ENCODE assay signal across 8 mouse cellular contexts in the genomic region with DNA sequence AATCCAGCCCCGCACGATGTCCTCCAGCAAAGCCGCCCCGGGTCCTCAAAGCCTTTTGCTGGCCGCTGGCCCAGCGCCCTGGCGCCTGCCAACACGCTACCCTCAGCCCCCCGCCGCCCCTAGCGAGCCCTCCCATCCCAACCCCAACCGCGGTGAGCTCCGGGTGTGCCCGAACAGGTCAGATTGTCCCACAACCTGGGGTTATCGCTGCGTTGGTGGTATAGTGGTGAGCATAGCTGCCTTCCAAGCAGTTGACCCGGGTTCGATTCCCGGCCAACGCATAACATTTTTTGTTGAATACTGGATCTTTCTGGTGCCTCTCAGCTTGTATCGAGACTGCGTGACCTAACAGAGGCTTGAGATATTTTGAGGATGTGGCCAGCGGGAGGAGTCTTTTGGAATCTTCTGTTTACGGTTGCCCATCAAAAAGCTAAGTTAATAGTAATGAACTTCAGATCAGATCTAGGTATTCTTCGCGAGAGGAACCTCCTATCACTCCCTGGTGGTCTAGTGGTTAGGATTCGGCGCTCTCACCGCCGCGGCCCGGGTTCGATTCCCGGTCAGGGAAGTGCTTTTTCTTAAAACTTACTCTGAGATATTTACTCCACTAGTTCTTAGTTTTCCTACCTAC. TPM values are rescaled to one million over a fixed set of nuclear protein-coding genes. Genes with fewer than 3 reads are reported as not detected.
DNase-seq lines count a peak whose midpoint lies in the region; ATAC-seq and TF ChIP-seq lines count a peak whose summit lies in the region.

No protein-coding gene starts in this region.

- no peak for DNase-seq in Patski (ENCODE audit: low read depth, low spot score)
- DNase-seq in cerebellum, postnatal 14 days = peak; percentile 92 to 94
- DNase-seq in frontal cortex, postnatal 14 days (ENCODE audit: low spot score in 2 of 2) = peak; percentile 82 to 89
- DNase-seq in layer of hippocampus, postnatal 14 days (ENCODE audit: low spot score in 2 of 2) = peak; percentile 90 to 92
- peak; percentile 87 for DNase-seq in lung, postnatal 14 days
- DNase-seq in ovary, postnatal 36 days (ENCODE audit: low spot score) = peak; percentile 79
- DNase-seq in thymus, postnatal 14 days = peak; percentile 88

- TF ChIP-seq CTCF in Patski (IDR thresholded peaks at IDR 0.05) = no peak

- H3K36me3 ChIP-seq in hindbrain, embryonic 13.5 days = no peaks in the 10 kb centered on the region

- CTCF ChIA-PET in Patski (lab: Charles Lee) = interaction anchor here (1.0 to 1.8 kb wide), 4 partner anchors 9 to 178 kb away, joined by 3 to 12 read pairs (median 4); a partner anchor contains a TSS

- H3K27me3 ChIP-seq in Patski = no peaks in the 10 kb centered on the region
- H3K27me3 ChIP-seq in hindbrain, embryonic 13.5 days = no peaks in the 10 kb centered on the region

- peak overlapping the region; percentile 73 for H3K9ac ChIP-seq in hindbrain, embryonic 13.5 days

- peaks cover 10% of the 10 kb centered on the region for H3K4me1 ChIP-seq in hindbrain, embryonic 13.5 days (replicated peaks)

- H3K4me2 ChIP-seq in hindbrain, embryonic 13.5 days = peak overlapping the region; percentile 54

- H3K27ac ChIP-seq in hindbrain, embryonic 13.5 days = peak overlapping the region; percentile 90

- peak overlapping the region; percentile 62 for H3K4me3 ChIP-seq in hindbrain, embryonic 13.5 days

- H3K9me3 ChIP-seq in hindbrain, embryonic 13.5 days = no peaks in the 10 kb centered on the region

- in situ Hi-C loops in Patski (cut with MboI; ENCODE audit: low pct_unique_long_range_greater_than_20kb) = loop anchor here (10.0 kb wide), 1 partner anchor 208 kb away; no protein-coding TSS in a partner anchor

- ATAC-seq in Patski = peak; percentile 74
- peak; percentile 94 for ATAC-seq in hindbrain, embryonic 13.5 days (ENCODE audit: low FRiP score)

- POLR2A ChIA-PET in Patski (lab: Charles Lee) = no interaction called here

- under 1% methylated on average over 35 of the region's 35 CpGs for WGBS in hindbrain, embryonic 13.5 days

RNA-seq across cellular contexts. Expression of a gene that starts 11.1 kb away (rescaled TPM):
- polyA plus RNA-seq in Patski (2021) = 1.6 TPM
- polyA plus RNA-seq in hindbrain, embryonic 13.5 days (2015; fragmentation: Nextera tagmentation; extraction: Ambion mirVana) = 9.4 and 18.4 TPM in 2 replicates
- 1 to 10 TPM; 1.8 to 3.9 TPM for total RNA-seq in layer of hippocampus, postnatal 14 days (2021)

RNA-seq across cellular contexts. Expression of a gene that starts 37.9 kb away (rescaled TPM):
- 0.05 TPM for polyA plus RNA-seq in Patski (2021)
- 8.1 and 10.0 TPM in 2 replicates for polyA plus RNA-seq in hindbrain, embryonic 13.5 days (2015; fragmentation: Nextera tagmentation; extraction: Ambion mirVana)
- total RNA-seq in layer of hippocampus, postnatal 14 days (2021) = 10 to 100 TPM; 10.2 to 11.6 TPM

RNA-seq across cellular contexts. Expression of a gene that starts 47.7 kb away (rescaled TPM):
- 445 TPM for polyA plus RNA-seq in Patski (2021)
- polyA plus RNA-seq in hindbrain, embryonic 13.5 days (2015; fragmentation: Nextera tagmentation; extraction: Ambion mirVana) = 256 and 259 TPM in 2 replicates
- total RNA-seq in layer of hippocampus, postnatal 14 days (2021) = 100 to 1,000 TPM; 196 to 214 TPM

RNA-seq across cellular contexts. Expression of a gene that starts 47.8 kb away (rescaled TPM):
- polyA plus RNA-seq in Patski (2021) = 0.06 TPM
- polyA plus RNA-seq in hindbrain, embryonic 13.5 days (2015; fragmentation: Nextera tagmentation; extraction: Ambion mirVana) = 4.9 and 7.9 TPM in 2 replicates
- not detected for total RNA-seq in layer of hippocampus, postnatal 14 days (2021)
